Mouse (Mus musculus): ENCODE measurements around the gene Saxo2. TPM values are rescaled to one million over a fixed set of nuclear protein-coding genes. Genes with fewer than 3 reads are reported as not detected.
A peak's percentile ranks its signal among the peaks of the same experiment; 100 is the strongest.

Gene Saxo2
- polyA plus RNA-seq (2012; fragmentation: generic; extraction: Trizol): 2.3 TPM
- long read RNA-seq, experiment 1: 0 reads
- long read RNA-seq, experiment 2: 0 reads

- Histone ChIP-seq H3K4me3 (ENCODE audit: insufficient read depth, poor library complexity, severe bottlenecking) (peak within 1 kb of the TSS; percentile 56), H3K79me2 (ENCODE audit: control insufficient read depth, insufficient read depth) (peaks cover 30% of the 10 kb centered on the region), H3K36me3 (ENCODE audit: control insufficient read depth, insufficient read depth) (peaks cover 9% of the 10 kb centered on the region), H3K27me3 (ENCODE audit: control insufficient read depth, insufficient read depth, insufficient read length) (no peaks in the 10 kb centered on the region), H3ac (ENCODE audit: control insufficient read depth, insufficient read length, low read depth) (peak within 1 kb of the TSS; percentile 53), H3K79me3 (ENCODE audit: low read depth) (peaks cover 14% of the 10 kb centered on the region)
- TF ChIP-seq CTCF (IDR thresholded peaks at IDR 0.05; ENCODE audit: control insufficient read depth, insufficient read depth, insufficient read length): no peak
- TF ChIP-seq FOSL1 (IDR thresholded peaks at IDR 0.05; ENCODE audit: insufficient read depth, low read length, poor library complexity, severe bottlenecking): no peak
- TF ChIP-seq MYOG (IDR thresholded peaks at IDR 0.05; ENCODE audit: control insufficient read depth, extremely low read depth, insufficient read length): no peak
- no peak for TF ChIP-seq MAX (IDR thresholded peaks at IDR 0.05)
- TF ChIP-seq CEBPB (IDR thresholded peaks at IDR 0.05; ENCODE audit: low read depth): no peak
- TF ChIP-seq MYOD1 (IDR thresholded peaks at IDR 0.05; ENCODE audit: control insufficient read depth, insufficient read length, low read depth): no peak
- TF ChIP-seq USF1 (IDR thresholded peaks at IDR 0.05; ENCODE audit: low read depth): no peak
Observed at GRCm38 (mm10) chr7:82648353-82649080, at the start of gene Saxo2, which contains the start of gene Efl1. Gene Saxo2 (minus strand): TSS chr7:82648528. Gene Efl1 (plus strand): TSS chr7:82648614.

- Histone ChIP-seq H3K4me3 (ENCODE audit: insufficient read depth, poor library complexity, severe bottlenecking) (no peak overlapping the region), H3K79me3 (ENCODE audit: low read depth) (no peaks in the 10 kb centered on the region), H3ac (ENCODE audit: control insufficient read depth, insufficient read length, low read depth) (no peak overlapping the region), H3K36me3 (ENCODE audit: control insufficient read depth, insufficient read depth) (peaks cover 50% of the 10 kb centered on the region), H3K27me3 (ENCODE audit: control insufficient read depth, insufficient read depth, insufficient read length) (no peaks in the 10 kb centered on the region), H3K79me2 (ENCODE audit: control insufficient read depth, insufficient read depth) (no peaks in the 10 kb centered on the region)
- TF ChIP-seq CTCF (IDR thresholded peaks at IDR 0.05; ENCODE audit: control insufficient read depth, insufficient read depth, insufficient read length) (no peak), MYOG (IDR thresholded peaks at IDR 0.05; ENCODE audit: control insufficient read depth, extremely low read depth, insufficient read length) (no peak), FOSL1 (IDR thresholded peaks at IDR 0.05; ENCODE audit: insufficient read depth, low read length, poor library complexity, severe bottlenecking) (no peak), MYOD1 (IDR thresholded peaks at IDR 0.05; ENCODE audit: control insufficient read depth, insufficient read length, low read depth) (no peak), CEBPB (IDR thresholded peaks at IDR 0.05; ENCODE audit: low read depth) (no peak)
Observed at GRCm38 (mm10) chr7:82697668-82698067, 49.3 kb upstream of the Saxo2 start.

GRCm38 (mm10) chr7:82691021-82691738, 42.9 kb upstream of the Saxo2 start:
- H3ac ChIP-seq (ENCODE audit: control insufficient read depth, insufficient read length, low read depth): no peak overlapping the region

GRCm38 (mm10) chr7:82688736-82689135, 40.4 kb upstream of the Saxo2 start:
- Histone ChIP-seq H3K79me2 (ENCODE audit: control insufficient read depth, insufficient read depth) (no peaks in the 10 kb centered on the region), H3K27me3 (ENCODE audit: control insufficient read depth, insufficient read depth, insufficient read length) (no peaks in the 10 kb centered on the region), H3ac (ENCODE audit: control insufficient read depth, insufficient read length, low read depth) (no peak overlapping the region), H3K36me3 (ENCODE audit: control insufficient read depth, insufficient read depth) (peaks cover 28% of the 10 kb centered on the region), H3K4me3 (ENCODE audit: insufficient read depth, poor library complexity, severe bottlenecking) (no peak overlapping the region), H3K79me3 (ENCODE audit: low read depth) (no peaks in the 10 kb centered on the region)
- no peak for TF ChIP-seq CTCF (IDR thresholded peaks at IDR 0.05; ENCODE audit: control insufficient read depth, insufficient read depth, insufficient read length)
- TF ChIP-seq CEBPB (IDR thresholded peaks at IDR 0.05; ENCODE audit: low read depth): peak; percentile 2

More at GRCm38 (mm10) chr7:82691021-82691738, 42.9 kb upstream of the Saxo2 start:
- Histone ChIP-seq H3K79me2 (ENCODE audit: control insufficient read depth, insufficient read depth) (no peaks in the 10 kb centered on the region), H3K27me3 (ENCODE audit: control insufficient read depth, insufficient read depth, insufficient read length) (no peaks in the 10 kb centered on the region), H3K79me3 (ENCODE audit: low read depth) (no peaks in the 10 kb centered on the region), H3K36me3 (ENCODE audit: control insufficient read depth, insufficient read depth) (peaks cover 27% of the 10 kb centered on the region), H3K4me3 (ENCODE audit: insufficient read depth, poor library complexity, severe bottlenecking) (no peak overlapping the region)
- no peak for TF ChIP-seq MAX (IDR thresholded peaks at IDR 0.05)
- TF ChIP-seq CTCF (IDR thresholded peaks at IDR 0.05; ENCODE audit: control insufficient read depth, insufficient read depth, insufficient read length): no peak
- no peak for TF ChIP-seq USF1 (IDR thresholded peaks at IDR 0.05; ENCODE audit: low read depth)
- no peak for TF ChIP-seq MYOG (IDR thresholded peaks at IDR 0.05; ENCODE audit: control insufficient read depth, extremely low read depth, insufficient read length)
- no peak for TF ChIP-seq MYOD1 (IDR thresholded peaks at IDR 0.05; ENCODE audit: control insufficient read depth, insufficient read length, low read depth)
- no peak for TF ChIP-seq FOSL1 (IDR thresholded peaks at IDR 0.05; ENCODE audit: insufficient read depth, low read length, poor library complexity, severe bottlenecking)
- TF ChIP-seq CEBPB (IDR thresholded peaks at IDR 0.05; ENCODE audit: low read depth): no peak

- Histone ChIP-seq H3K79me2 (ENCODE audit: control insufficient read depth, insufficient read depth) (no peaks in the 10 kb centered on the region), H3K36me3 (ENCODE audit: control insufficient read depth, insufficient read depth) (peaks cover 48% of the 10 kb centered on the region), H3K79me3 (ENCODE audit: low read depth) (no peaks in the 10 kb centered on the region), H3K4me3 (ENCODE audit: insufficient read depth, poor library complexity, severe bottlenecking) (no peak overlapping the region), H3ac (ENCODE audit: control insufficient read depth, insufficient read length, low read depth) (no peak overlapping the region), H3K27me3 (ENCODE audit: control insufficient read depth, insufficient read depth, insufficient read length) (no peaks in the 10 kb centered on the region)
- TF ChIP-seq CEBPB (IDR thresholded peaks at IDR 0.05; ENCODE audit: low read depth) (no peak), USF1 (IDR thresholded peaks at IDR 0.05; ENCODE audit: low read depth) (no peak), MYOD1 (IDR thresholded peaks at IDR 0.05; ENCODE audit: control insufficient read depth, insufficient read length, low read depth) (no peak), MAX (IDR thresholded peaks at IDR 0.05) (no peak), CTCF (IDR thresholded peaks at IDR 0.05; ENCODE audit: control insufficient read depth, insufficient read depth, insufficient read length) (no peak), FOSL1 (IDR thresholded peaks at IDR 0.05; ENCODE audit: insufficient read depth, low read length, poor library complexity, severe bottlenecking) (no peak), MYOG (IDR thresholded peaks at IDR 0.05; ENCODE audit: control insufficient read depth, extremely low read depth, insufficient read length) (no peak)
Observed at GRCm38 (mm10) chr7:82679901-82680300, 31.6 kb upstream of the Saxo2 start.

Measured in C2C12 (cell line).